Mouse (Mus musculus) lung, adult 2 months (tissue): ENCODE data around the gene Cped1. TPM values are rescaled to one million over a fixed set of nuclear protein-coding genes. Genes with fewer than 3 reads are reported as not detected.
"Not testable (repeated sequence)": the region's sequence is repeated elsewhere in the genome, so short reads cannot be mapped to it uniquely, and the experiment has no call there.

Experiments used
- DNase-seq: peaks from one replicate; pipeline ENCODE4 v3.0.0; 2022
- H3K4me1 ChIP-seq: fragments of 200-500 bp; 2 replicates; pipeline ENCODE4 v1.6.1; 2011; ENCODE audit warnings: low read length; ENCODE audit not compliant: control insufficient read depth, insufficient read depth
- H3K4me3 ChIP-seq: fragments of 200-500 bp; replicated peaks from 2 replicates; pipeline ENCODE3; 2011; ENCODE audit warnings: low read depth, mild to moderate bottlenecking, control low read depth, low read length; ENCODE audit errors: extremely low read depth
- CTCF ChIP-seq: fragments of 200-500 bp; IDR thresholded peaks from 2 replicates; pipeline ENCODE4 v1.5.1; 2011; ENCODE audit warnings: mild to moderate bottlenecking, low read length, control low read depth; ENCODE audit not compliant: insufficient read depth
- POLR2A ChIP-seq: fragments of 200-500 bp; IDR thresholded peaks from 2 replicates; pipeline ENCODE4 v1.6.1; 2011; ENCODE audit warnings: low read depth, mild to moderate bottlenecking, control low read depth, low read length, borderline replicate concordance; ENCODE audit errors: extremely low read depth
- WGBS: fragments of 180-500 bp; shearing (Covaris S2); methylation state at CpG from one replicate; pipeline ENCODE4 v1.1.7; 2018; 5-methylcytosine and 5-hydroxymethylcytosine counted together
- polyA plus RNA-seq: library from polyadenylated mRNA; depleted of rRNA; stranded (reverse); fragments of >200 nt; gene quantifications from 2 replicates; pipeline ENCODE4 v1.2.3, GENCODE M21; 2012

Gene Cped1
- polyA plus RNA-seq, 1 experiment, result 29.4 TPM

GRCm38 (mm10) chr6:22035895-22036294, 50.2 kb downstream of the Cped1 start:
- 85% methylated on average over 3 of the region's 3 CpGs for WGBS
- no peak for TF ChIP-seq CTCF
- TF ChIP-seq POLR2A, result no peak
- H3K4me1 ChIP-seq, result peaks cover 3% of the 10 kb centered on the region; the same call in 1 of the 2 replicates
- DNase-seq, result no peak
- H3K4me3 ChIP-seq, result no peak overlapping the region

GRCm38 (mm10) chr6:22036396-22036795, 50.7 kb downstream of the Cped1 start:
- Histone ChIP-seq H3K4me3 (no peak overlapping the region), H3K4me1 (peaks cover 3% of the 10 kb centered on the region; the same call in 1 of the 2 replicates)
- WGBS, result 71% methylated on average over 8 of the region's 8 CpGs
- TF ChIP-seq CTCF (no peak), POLR2A (no peak)
- DNase-seq, result no peak

- Histone ChIP-seq H3K4me1 (peaks cover 3% of the 10 kb centered on the region; the same call in 1 of the 2 replicates), H3K4me3 (no peak overlapping the region)
- DNase-seq, result no peak
- no peak for TF ChIP-seq CTCF
- TF ChIP-seq POLR2A, result no peak
- WGBS, result 55% methylated on average over 1 of the region's 1 CpGs
These were observed 51.2 kb downstream of the Cped1 start for GRCm38 (mm10) chr6:22036911-22037310.

- peaks cover 3% of the 10 kb centered on the region; the same call in 1 of the 2 replicates for H3K4me1 ChIP-seq
- no peak for DNase-seq
- 48% methylated on average over 4 of the region's 4 CpGs for WGBS
- no peak overlapping the region for H3K4me3 ChIP-seq
- TF ChIP-seq POLR2A, result no peak
- no peak for TF ChIP-seq CTCF
These were observed 51.8 kb downstream of the Cped1 start for GRCm38 (mm10) chr6:22037441-22038050.

- H3K4me1 ChIP-seq, H3K4me3 ChIP-seq, DNase-seq: not testable (repeated sequence)
- 77% methylated on average over 7 of the region's 7 CpGs for WGBS
These were observed 54.0 kb downstream of the Cped1 start for GRCm38 (mm10) chr6:22039666-22040065.

GRCm38 (mm10) chr6:22044880-22045605, 59.3 kb downstream of the Cped1 start:
- 40% methylated on average over 9 of the region's 9 CpGs for WGBS
- TF ChIP-seq POLR2A (no peak), CTCF (no peak)
- Histone ChIP-seq H3K4me3 (no peak overlapping the region), H3K4me1 (peaks cover 4% of the 10 kb centered on the region; the same call in 1 of the 2 replicates)
- no peak for DNase-seq

GRCm38 (mm10) chr6:22047101-22047500, 61.4 kb downstream of the Cped1 start:
- peaks cover 6% of the 10 kb centered on the region; the same call in 1 of the 2 replicates for H3K4me1 ChIP-seq
- TF ChIP-seq POLR2A, result no peak
- TF ChIP-seq CTCF, result no peak
- no peak overlapping the region for H3K4me3 ChIP-seq
- 82% methylated on average over 2 of the region's 2 CpGs for WGBS
- DNase-seq, result no peak

GRCm38 (mm10) chr6:22049093-22049492, 63.4 kb downstream of the Cped1 start:
- no peak overlapping the region for H3K4me3 ChIP-seq
- TF ChIP-seq CTCF (no peak), POLR2A (no peak)
- WGBS, result 37% methylated on average over 5 of the region's 5 CpGs
- DNase-seq, result no peak
- peaks cover 6% of the 10 kb centered on the region; the same call in 1 of the 2 replicates for H3K4me1 ChIP-seq

GRCm38 (mm10) chr6:22051526-22051925, 65.8 kb downstream of the Cped1 start:
- peaks cover 5% of the 10 kb centered on the region; the same call in 1 of the 2 replicates for H3K4me1 ChIP-seq
- no peak for TF ChIP-seq POLR2A
- TF ChIP-seq CTCF, result no peak
- no peak overlapping the region for H3K4me3 ChIP-seq
- no peak for DNase-seq
- 78% methylated on average over 3 of the region's 3 CpGs for WGBS

GRCm38 (mm10) chr6:22053014-22053413, 67.3 kb downstream of the Cped1 start:
- TF ChIP-seq CTCF (no peak), POLR2A (no peak)
- DNase-seq, result no peak
- H3K4me1 ChIP-seq, result peaks cover 5% of the 10 kb centered on the region; the same call in 1 of the 2 replicates
- no peak overlapping the region for H3K4me3 ChIP-seq
- 88% methylated on average over 3 of the region's 3 CpGs for WGBS
